ENCODE assay signal across 17 mouse cellular contexts in genomic region chr2:26574862-26575261, GRCm38 (mm10). TPM values are rescaled to one million over a fixed set of nuclear protein-coding genes. Genes with fewer than 3 reads are reported as not detected.
A peak's percentile ranks its signal among the peaks of the same experiment; 100 is the strongest.
DNase-seq lines count a peak whose midpoint lies in the region; ATAC-seq and TF ChIP-seq lines count a peak whose summit lies in the region.
"Had no signal": no experiment of that assay in that cellular context is flagged by ENCODE, and none has a peak within 500 bp of the region (broad histone marks: within the 10 kb centered on the region; RNA-seq: fewer than 3 reads in every experiment).

No protein-coding gene starts in this region.

- ATAC-seq in forebrain, embryonic 14.5 days = no peak
- no peak for ATAC-seq in hindbrain, postnatal 0 days
- no peak for ATAC-seq in hindbrain, embryonic 14.5 days (ENCODE audit: low FRiP score)
- ATAC-seq in lung, embryonic 16.5 days (ENCODE audit: low read depth) = no peak
- ATAC-seq in megakaryocyte-erythroid progenitor cell, adult 5-6 weeks (replicated peaks; ENCODE audit: low FRiP score, low TSS enrichment, poor library complexity, severe bottlenecking) = no peak
- ATAC-seq: forebrain, embryonic 16.5 days; midbrain, embryonic 16.5 days had no signal

- H3K4me3 ChIP-seq in forebrain, embryonic 10.5 days = no peak overlapping the region
- no peak overlapping the region for H3K4me3 ChIP-seq in forebrain, embryonic 14.5 days (ENCODE audit: low read depth, low read length)
- H3K4me3 ChIP-seq in hindbrain, postnatal 0 days (ENCODE audit: low read length) = no peak overlapping the region
- H3K4me3 ChIP-seq in hindbrain, embryonic 14.5 days (replicated peaks; ENCODE audit: low read length) = no peak overlapping the region
- H3K4me3 ChIP-seq in lung, embryonic 16.5 days (ENCODE audit: low read length) = no peak overlapping the region
- H3K4me3 ChIP-seq: neural tube, embryonic 12.5 days had no signal

- TF ChIP-seq CTCF in hindbrain, postnatal 0 days (IDR thresholded peaks at IDR 0.05; ENCODE audit: low read depth) = no peak

- H3K36me3 ChIP-seq in forebrain, embryonic 10.5 days (replicated peaks) = no peaks in the 10 kb centered on the region
- no peaks in the 10 kb centered on the region for H3K36me3 ChIP-seq in forebrain, embryonic 14.5 days (ENCODE audit: control insufficient read depth, insufficient read depth, low read length)
- no peaks in the 10 kb centered on the region for H3K36me3 ChIP-seq in hindbrain, postnatal 0 days (ENCODE audit: insufficient read depth, low read length)
- no peaks in the 10 kb centered on the region for H3K36me3 ChIP-seq in hindbrain, embryonic 14.5 days (replicated peaks; ENCODE audit: control insufficient read depth, insufficient read depth)
- no peaks in the 10 kb centered on the region for H3K36me3 ChIP-seq in lung, embryonic 16.5 days (ENCODE audit: control insufficient read depth, insufficient read depth, low read length)
- H3K36me3 ChIP-seq: neural tube, embryonic 12.5 days had no signal

- no peak overlapping the region for H3K9ac ChIP-seq in forebrain, embryonic 14.5 days (ENCODE audit: low read length)
- H3K9ac ChIP-seq in hindbrain, postnatal 0 days (replicated peaks; ENCODE audit: low read length) = no peak overlapping the region
- H3K9ac ChIP-seq in hindbrain, embryonic 14.5 days = no peak overlapping the region
- no peak overlapping the region for H3K9ac ChIP-seq in lung, embryonic 16.5 days (ENCODE audit: low read length)
- H3K9ac ChIP-seq: neural tube, embryonic 12.5 days had no signal

- H3K9me3 ChIP-seq in forebrain, embryonic 10.5 days = no peaks in the 10 kb centered on the region
- H3K9me3 ChIP-seq in forebrain, embryonic 14.5 days (replicated peaks; ENCODE audit: control insufficient read depth, low read length) = no peaks in the 10 kb centered on the region
- no peaks in the 10 kb centered on the region for H3K9me3 ChIP-seq in hindbrain, postnatal 0 days (ENCODE audit: low read length)
- no peaks in the 10 kb centered on the region for H3K9me3 ChIP-seq in hindbrain, embryonic 14.5 days (ENCODE audit: control insufficient read depth, low read length)
- no peaks in the 10 kb centered on the region for H3K9me3 ChIP-seq in lung, embryonic 16.5 days (ENCODE audit: control insufficient read depth, low read length)
- H3K9me3 ChIP-seq: neural tube, embryonic 12.5 days had no signal

- H3K4me1 ChIP-seq in forebrain, embryonic 10.5 days = peaks cover 72% of the 10 kb centered on the region
- peaks cover 12% of the 10 kb centered on the region for H3K4me1 ChIP-seq in forebrain, embryonic 14.5 days (ENCODE audit: control insufficient read depth, insufficient read depth, low read length)
- H3K4me1 ChIP-seq in hindbrain, postnatal 0 days (ENCODE audit: insufficient read depth, low read length) = peaks cover 13% of the 10 kb centered on the region; the same call in 1 of the 2 replicates
- peaks cover 9% of the 10 kb centered on the region; the same call in 1 of the 2 replicates for H3K4me1 ChIP-seq in hindbrain, embryonic 14.5 days (replicated peaks; ENCODE audit: control insufficient read depth, insufficient read depth, low read length)
- peaks cover 39% of the 10 kb centered on the region for H3K4me1 ChIP-seq in lung, embryonic 16.5 days (replicated peaks; ENCODE audit: control insufficient read depth, insufficient read depth, low read length)

- no peak overlapping the region for H3K4me2 ChIP-seq in forebrain, embryonic 14.5 days (ENCODE audit: low read length)
- H3K4me2 ChIP-seq in hindbrain, postnatal 0 days (ENCODE audit: low read depth, low read length) = no peak overlapping the region
- no peak overlapping the region for H3K4me2 ChIP-seq in hindbrain, embryonic 14.5 days (replicated peaks)
- H3K4me2 ChIP-seq in lung, embryonic 16.5 days (ENCODE audit: low read depth, low read length) = no peak overlapping the region
- H3K4me2 ChIP-seq: neural tube, embryonic 12.5 days had no signal

- no peak for DNase-seq in forebrain, embryonic 10.5 days (ENCODE audit: extremely low spot score, low spot score)
- no peak for DNase-seq in forebrain, embryonic 14.5 days (ENCODE audit: low spot score)
- no peak for DNase-seq in hindbrain, postnatal 0 days (ENCODE audit: low spot score)
- DNase-seq in hindbrain, embryonic 14.5 days (ENCODE audit: low spot score) = no peak
- no peak for DNase-seq in lung, adult 18-20 months
- peak; percentile 43 for DNase-seq in retina, postnatal 1 day
- DNase-seq: adrenal gland, postnatal 10 days; cerebellum, postnatal 25 days; gastrocnemius, postnatal 36 days; lung, postnatal 14 days had no signal

- peak overlapping the region; percentile 78 for H3K27ac ChIP-seq in forebrain, embryonic 10.5 days
- H3K27ac ChIP-seq in forebrain, embryonic 14.5 days (ENCODE audit: low read depth, low read length) = no peak overlapping the region
- peak overlapping the region; percentile 45; the same call in 1 of the 2 replicates for H3K27ac ChIP-seq in hindbrain, postnatal 0 days
- H3K27ac ChIP-seq in hindbrain, embryonic 14.5 days = no peak overlapping the region
- peak overlapping the region; percentile 18; the same call in 1 of the 2 replicates for H3K27ac ChIP-seq in lung, embryonic 16.5 days (ENCODE audit: low read length)
- H3K27ac ChIP-seq: neural tube, embryonic 12.5 days had no signal

- WGBS in forebrain, embryonic 10.5 days = 27% methylated on average over 5 of the region's 5 CpGs
- WGBS in forebrain, embryonic 14.5 days = 6% methylated on average over 5 of the region's 5 CpGs
- 21% methylated on average over 5 of the region's 5 CpGs for WGBS in hindbrain, postnatal 0 days
- WGBS in hindbrain, embryonic 14.5 days = 17% methylated on average over 5 of the region's 5 CpGs
- 61% methylated on average over 5 of the region's 5 CpGs for WGBS in lung, embryonic 16.5 days

- no peaks in the 10 kb centered on the region for H3K27me3 ChIP-seq in forebrain, embryonic 10.5 days (ENCODE audit: poor library complexity, severe bottlenecking)
- H3K27me3 ChIP-seq in forebrain, embryonic 14.5 days (replicated peaks; ENCODE audit: control insufficient read depth, insufficient read depth, low read length) = no peaks in the 10 kb centered on the region
- H3K27me3 ChIP-seq in hindbrain, postnatal 0 days (ENCODE audit: insufficient read depth, low read length) = no peaks in the 10 kb centered on the region
- H3K27me3 ChIP-seq in hindbrain, embryonic 14.5 days (ENCODE audit: control insufficient read depth, insufficient read depth, low read length) = no peaks in the 10 kb centered on the region
- no peaks in the 10 kb centered on the region for H3K27me3 ChIP-seq in lung, embryonic 16.5 days (ENCODE audit: control insufficient read depth, insufficient read depth, low read depth, low read length)
- H3K27me3 ChIP-seq: neural tube, embryonic 12.5 days had no signal

RNA-seq across cellular contexts. Expression of gene Egfl7, which starts 5.0 kb away (rescaled TPM):
- 89.9 and 96.4 TPM in 2 replicates for polyA plus RNA-seq in forebrain, embryonic 10.5 days (2016; fragmentation: Nextera tagmentation; extraction: Ambion mirVana)
- 52.5 and 52.8 TPM in 2 replicates for polyA plus RNA-seq in forebrain, embryonic 14.5 days (2014; fragmentation: Nextera tagmentation; extraction: Ambion mirVana)
- 70.4 and 79.5 TPM in 2 replicates for total RNA-seq in hindbrain, postnatal 0 days (2014; rRNA removed)
- 74.8 and 76.5 TPM in 2 replicates for polyA plus RNA-seq in hindbrain, postnatal 0 days (2015; fragmentation: Nextera tagmentation; extraction: Ambion mirVana)
- 62.2 and 69.2 TPM in 2 replicates for polyA plus RNA-seq in hindbrain, embryonic 14.5 days (2014; fragmentation: Nextera tagmentation; extraction: Ambion mirVana)
- polyA plus RNA-seq in lung, embryonic 16.5 days (2015; fragmentation: Nextera tagmentation; extraction: Ambion mirVana) = 371 and 375 TPM in 2 replicates
- 88.4 and 89.4 TPM in 2 replicates for total RNA-seq in megakaryocyte-erythroid progenitor cell, adult 5-6 weeks (2014; fragmentation: Nextera tagmentation)
- total RNA-seq in megakaryocyte-erythroid progenitor cell, adult 5-6 weeks (2017) = 31.8 and 63.1 TPM in 2 replicates

RNA-seq across cellular contexts. Expression of gene Gm20532, which starts 11.6 kb away (rescaled TPM):
- polyA plus RNA-seq in forebrain, embryonic 10.5 days (2016; fragmentation: Nextera tagmentation; extraction: Ambion mirVana) = not detected in 2 replicates
- polyA plus RNA-seq in forebrain, embryonic 14.5 days (2014; fragmentation: Nextera tagmentation; extraction: Ambion mirVana) = not detected in 2 replicates
- total RNA-seq in hindbrain, postnatal 0 days (2014; rRNA removed) = not detected in 2 replicates
- not detected in 2 replicates for polyA plus RNA-seq in hindbrain, postnatal 0 days (2015; fragmentation: Nextera tagmentation; extraction: Ambion mirVana)
- not detected in 2 replicates for polyA plus RNA-seq in hindbrain, embryonic 14.5 days (2014; fragmentation: Nextera tagmentation; extraction: Ambion mirVana)
- polyA plus RNA-seq in lung, embryonic 16.5 days (2015; fragmentation: Nextera tagmentation; extraction: Ambion mirVana) = not detected in 2 replicates
- not detected in 2 replicates for total RNA-seq in megakaryocyte-erythroid progenitor cell, adult 5-6 weeks (2014; fragmentation: Nextera tagmentation)
- not detected in 2 replicates for total RNA-seq in megakaryocyte-erythroid progenitor cell, adult 5-6 weeks (2017)
- total RNA-seq: adrenal gland, postnatal 10 days; gastrocnemius, postnatal 36 days; layer of hippocampus, adult 18-20 months; left cerebral cortex, postnatal 36 days had no signal
- polyA plus RNA-seq: forebrain, embryonic 16.5 days; midbrain, embryonic 16.5 days; neural tube, embryonic 12.5 days had no signal

RNA-seq across cellular contexts. Expression of gene Agpat2, which starts 29.4 kb away (rescaled TPM):
- polyA plus RNA-seq in forebrain, embryonic 10.5 days (2016; fragmentation: Nextera tagmentation; extraction: Ambion mirVana) = 10.1 and 10.2 TPM in 2 replicates
- 4.0 TPM in 2 replicates for polyA plus RNA-seq in forebrain, embryonic 14.5 days (2014; fragmentation: Nextera tagmentation; extraction: Ambion mirVana)
- total RNA-seq in hindbrain, postnatal 0 days (2014; rRNA removed) = 12.2 and 13.9 TPM in 2 replicates
- 6.2 and 8.2 TPM in 2 replicates for polyA plus RNA-seq in hindbrain, postnatal 0 days (2015; fragmentation: Nextera tagmentation; extraction: Ambion mirVana)
- 5.6 and 6.6 TPM in 2 replicates for polyA plus RNA-seq in hindbrain, embryonic 14.5 days (2014; fragmentation: Nextera tagmentation; extraction: Ambion mirVana)
- polyA plus RNA-seq in lung, embryonic 16.5 days (2015; fragmentation: Nextera tagmentation; extraction: Ambion mirVana) = 43.0 and 44.8 TPM in 2 replicates
- total RNA-seq in megakaryocyte-erythroid progenitor cell, adult 5-6 weeks (2014; fragmentation: Nextera tagmentation) = 14.8 and 15.2 TPM in 2 replicates
- 9.9 and 11.8 TPM in 2 replicates for total RNA-seq in megakaryocyte-erythroid progenitor cell, adult 5-6 weeks (2017)

RNA-seq across cellular contexts. Expression of gene Fam69b, which starts 53.4 kb away (rescaled TPM):
- polyA plus RNA-seq in forebrain, embryonic 10.5 days (2016; fragmentation: Nextera tagmentation; extraction: Ambion mirVana) = 44.1 and 49.4 TPM in 2 replicates
- 97.4 and 101 TPM in 2 replicates for polyA plus RNA-seq in forebrain, embryonic 14.5 days (2014; fragmentation: Nextera tagmentation; extraction: Ambion mirVana)
- 289 and 302 TPM in 2 replicates for total RNA-seq in hindbrain, postnatal 0 days (2014; rRNA removed)
- 129 and 142 TPM in 2 replicates for polyA plus RNA-seq in hindbrain, postnatal 0 days (2015; fragmentation: Nextera tagmentation; extraction: Ambion mirVana)
- 128 and 136 TPM in 2 replicates for polyA plus RNA-seq in hindbrain, embryonic 14.5 days (2014; fragmentation: Nextera tagmentation; extraction: Ambion mirVana)
- polyA plus RNA-seq in lung, embryonic 16.5 days (2015; fragmentation: Nextera tagmentation; extraction: Ambion mirVana) = 16.5 and 17.1 TPM in 2 replicates
- total RNA-seq in megakaryocyte-erythroid progenitor cell, adult 5-6 weeks (2014; fragmentation: Nextera tagmentation) = 5.7 and 7.7 TPM in 2 replicates
- 6.8 and 8.0 TPM in 2 replicates for total RNA-seq in megakaryocyte-erythroid progenitor cell, adult 5-6 weeks (2017)

RNA-seq across cellular contexts. Expression of gene Notch1, which starts 58.4 kb away (rescaled TPM):
- polyA plus RNA-seq in forebrain, embryonic 10.5 days (2016; fragmentation: Nextera tagmentation; extraction: Ambion mirVana) = 25.4 and 26.7 TPM in 2 replicates
- polyA plus RNA-seq in forebrain, embryonic 14.5 days (2014; fragmentation: Nextera tagmentation; extraction: Ambion mirVana) = 30.3 and 32.3 TPM in 2 replicates
- total RNA-seq in hindbrain, postnatal 0 days (2014; rRNA removed) = 75.2 and 75.9 TPM in 2 replicates
- 9.2 and 10.0 TPM in 2 replicates for polyA plus RNA-seq in hindbrain, postnatal 0 days (2015; fragmentation: Nextera tagmentation; extraction: Ambion mirVana)
- polyA plus RNA-seq in hindbrain, embryonic 14.5 days (2014; fragmentation: Nextera tagmentation; extraction: Ambion mirVana) = 23.3 and 25.6 TPM in 2 replicates
- polyA plus RNA-seq in lung, embryonic 16.5 days (2015; fragmentation: Nextera tagmentation; extraction: Ambion mirVana) = 20.5 and 22.0 TPM in 2 replicates
- 2.6 and 3.1 TPM in 2 replicates for total RNA-seq in megakaryocyte-erythroid progenitor cell, adult 5-6 weeks (2014; fragmentation: Nextera tagmentation)
- 0.56 and 0.61 TPM in 2 replicates for total RNA-seq in megakaryocyte-erythroid progenitor cell, adult 5-6 weeks (2017)

Comparison
In these comparisons a context has a peak if more than half of its experiments do, and no peak if none do; other contexts are left out.
1. H3K27ac ChIP-seq: peak in forebrain, embryonic 10.5 days (single experiment), hindbrain, postnatal 0 days (single experiment) and lung, embryonic 16.5 days (single experiment); none in forebrain, embryonic 14.5 days (single experiment) and hindbrain, embryonic 14.5 days (single experiment).